Mouse (Mus musculus): ENCODE results near the gene Il4. TPM values are rescaled to one million over a fixed set of nuclear protein-coding genes. Genes with fewer than 3 reads are reported as not detected.

Il4 gene
- polyA plus RNA-seq, 1 experiment from 2014 or later = 2.6 TPM

DNA sequence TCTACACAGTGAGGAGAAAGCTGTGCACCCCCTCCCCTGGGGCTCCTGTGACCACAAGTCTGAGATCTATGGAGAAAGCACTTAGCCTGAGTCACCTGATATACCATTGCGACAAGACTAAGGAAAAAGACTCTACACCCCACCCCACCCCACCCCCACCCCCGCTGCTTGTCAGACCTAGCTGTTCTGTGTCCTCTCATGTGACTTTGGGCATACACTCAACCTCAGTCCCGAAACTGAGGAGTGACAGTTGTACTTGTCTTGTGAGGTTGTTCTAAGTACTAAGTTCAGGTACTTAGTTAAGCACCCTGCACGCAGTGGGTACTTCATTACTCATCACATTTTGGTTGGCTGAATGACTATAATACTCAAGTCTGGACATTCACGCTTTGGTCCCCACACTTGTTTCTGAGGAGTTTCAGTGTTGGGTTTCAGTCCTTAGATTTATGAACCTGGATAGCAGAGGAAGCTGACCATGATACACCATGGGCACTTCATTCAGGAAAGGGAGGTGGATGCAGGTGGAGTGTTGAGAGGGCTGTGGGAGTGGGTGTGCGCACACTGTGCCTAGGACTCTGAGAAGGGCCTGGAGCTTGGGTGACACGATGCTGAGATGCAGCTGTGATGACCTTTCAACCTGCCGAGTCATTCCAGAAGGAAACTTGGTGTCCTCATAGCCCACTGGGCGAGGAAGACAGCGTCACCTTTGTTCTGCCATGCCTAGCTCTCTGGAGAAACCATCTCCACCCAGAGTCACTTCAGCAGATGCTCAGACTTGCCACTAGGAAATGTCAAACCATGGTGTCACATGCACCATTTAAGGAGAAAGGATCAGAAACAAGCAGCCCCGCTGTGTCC is 3.3 kb upstream of the Il4 start:
- no peaks in the 10 kb centered on the region for H3K27me3 ChIP-seq
- no peaks in the 10 kb centered on the region for H3K36me3 ChIP-seq (replicated peaks)
- H3K9me3 ChIP-seq = 0 out of 2 replicates have a peak, but pooled peaks cover 3% of the 10 kb centered on the region
- H3K27ac ChIP-seq = no peak overlapping the region
- no peak overlapping the region for H3K4me2 ChIP-seq
- no peak for ATAC-seq (ENCODE audit: low FRiP score)
- H3K4me3 ChIP-seq (replicated peaks) = no peak overlapping the region
- H3K9ac ChIP-seq = no peak overlapping the region
- WGBS = 92% methylated on average over 11 of the region's 11 CpGs
- no peaks in the 10 kb centered on the region for H3K4me1 ChIP-seq

DNA sequence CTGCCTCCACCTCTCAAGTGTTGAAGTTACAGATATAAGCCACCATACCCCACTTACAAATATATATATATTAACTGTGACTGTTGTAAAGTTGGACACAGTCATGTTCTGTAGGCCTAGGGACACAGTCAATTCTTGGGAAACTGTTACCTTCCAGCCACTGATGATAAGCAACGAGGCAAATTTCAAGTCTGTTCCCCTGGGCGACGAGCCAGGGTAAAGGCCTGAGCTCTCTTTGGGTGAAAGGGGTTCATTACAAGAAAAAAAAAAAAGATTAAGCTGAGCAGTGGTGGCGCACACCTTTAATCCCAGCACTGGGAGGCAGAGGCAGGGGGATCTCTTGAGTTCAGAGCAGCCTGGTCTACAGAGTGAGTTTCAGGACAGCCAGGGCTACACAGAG is 1.6 kb upstream of the Il4 start:
- H3K36me3 ChIP-seq (replicated peaks) = no peaks in the 10 kb centered on the region
- no peak overlapping the region for H3K9ac ChIP-seq
- no peaks in the 10 kb centered on the region for H3K4me1 ChIP-seq
- H3K27ac ChIP-seq = no peak overlapping the region
- 91% methylated on average over 4 of the region's 4 CpGs for WGBS
- H3K4me2 ChIP-seq = no peak overlapping the region
- no peaks in the 10 kb centered on the region for H3K27me3 ChIP-seq
- no peak overlapping the region for H3K4me3 ChIP-seq (replicated peaks)
- ATAC-seq (ENCODE audit: low FRiP score) = no peak
- 0 out of 2 replicates have a peak, but pooled peaks cover 3% of the 10 kb centered on the region for H3K9me3 ChIP-seq

DNA sequence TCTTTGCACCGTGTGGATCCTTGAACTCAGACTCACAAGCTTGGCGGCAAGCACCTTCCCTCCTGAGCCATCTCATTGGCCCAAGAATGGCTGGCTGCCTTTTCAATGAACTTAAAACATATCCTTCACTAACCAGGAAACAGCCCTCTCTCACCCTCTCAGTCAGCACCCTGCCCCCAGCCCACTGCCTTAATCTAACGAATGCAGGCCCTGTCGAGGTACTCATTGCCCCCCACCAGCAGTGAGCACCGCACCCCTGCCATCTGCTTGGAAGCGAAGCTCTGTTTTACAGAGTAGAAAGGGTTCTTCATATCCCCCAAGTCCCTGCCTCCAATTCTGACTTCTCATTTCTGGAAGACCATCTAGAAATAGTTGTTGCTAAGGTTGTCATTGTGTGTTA is 959 bp upstream of the Il4 start:
- WGBS = 67% methylated on average over 6 of the region's 6 CpGs
- no peaks in the 10 kb centered on the region for H3K27me3 ChIP-seq
- ATAC-seq (ENCODE audit: low FRiP score) = no peak
- 0 out of 2 replicates have a peak, but pooled peaks cover 3% of the 10 kb centered on the region for H3K9me3 ChIP-seq
- H3K4me2 ChIP-seq = no peak overlapping the region
- no peaks in the 10 kb centered on the region for H3K36me3 ChIP-seq (replicated peaks)
- H3K9ac ChIP-seq = no peak overlapping the region
- no peak overlapping the region for H3K27ac ChIP-seq
- H3K4me1 ChIP-seq = no peaks in the 10 kb centered on the region
- no peak overlapping the region for H3K4me3 ChIP-seq (replicated peaks)

DNA sequence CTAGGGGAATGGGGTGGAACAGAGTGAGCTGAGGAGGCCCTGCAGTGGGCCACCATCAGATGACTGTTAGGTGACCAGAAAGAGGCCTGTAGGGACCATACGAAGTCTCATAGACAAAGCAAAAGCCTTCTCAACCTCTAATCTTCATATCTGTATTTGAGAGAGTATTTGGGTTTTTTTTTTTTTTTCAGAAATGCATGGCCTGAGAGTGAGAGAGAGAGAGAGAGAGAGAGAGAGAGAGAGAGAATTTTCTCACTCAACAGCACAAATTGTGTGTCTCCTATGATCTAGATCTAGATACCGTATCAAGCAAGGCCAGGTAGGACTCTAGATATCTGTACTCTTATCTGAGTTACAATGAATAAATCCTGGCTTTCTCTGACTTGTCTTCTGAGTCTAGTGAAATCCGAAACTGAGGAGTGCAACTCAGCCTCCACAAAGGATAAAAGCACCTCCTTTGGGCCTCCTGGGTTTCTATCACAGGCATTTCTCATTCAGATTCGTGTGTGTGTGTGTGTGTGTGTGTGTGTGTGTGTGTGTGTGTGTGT is 833 bp downstream of the Il4 start:
- Histone ChIP-seq H3K27ac (no peak overlapping the region), H3K4me1 (no peaks in the 10 kb centered on the region), H3K4me3 (replicated peaks) (no peak overlapping the region), H3K9ac (no peak overlapping the region), H3K36me3 (replicated peaks) (no peaks in the 10 kb centered on the region), H3K27me3 (no peaks in the 10 kb centered on the region), H3K9me3 (no peaks in the 10 kb centered on the region), H3K4me2 (no peak overlapping the region)
- ATAC-seq (ENCODE audit: low FRiP score) = no peak
- WGBS = 61% methylated on average over 4 of the region's 4 CpGs

DNA sequence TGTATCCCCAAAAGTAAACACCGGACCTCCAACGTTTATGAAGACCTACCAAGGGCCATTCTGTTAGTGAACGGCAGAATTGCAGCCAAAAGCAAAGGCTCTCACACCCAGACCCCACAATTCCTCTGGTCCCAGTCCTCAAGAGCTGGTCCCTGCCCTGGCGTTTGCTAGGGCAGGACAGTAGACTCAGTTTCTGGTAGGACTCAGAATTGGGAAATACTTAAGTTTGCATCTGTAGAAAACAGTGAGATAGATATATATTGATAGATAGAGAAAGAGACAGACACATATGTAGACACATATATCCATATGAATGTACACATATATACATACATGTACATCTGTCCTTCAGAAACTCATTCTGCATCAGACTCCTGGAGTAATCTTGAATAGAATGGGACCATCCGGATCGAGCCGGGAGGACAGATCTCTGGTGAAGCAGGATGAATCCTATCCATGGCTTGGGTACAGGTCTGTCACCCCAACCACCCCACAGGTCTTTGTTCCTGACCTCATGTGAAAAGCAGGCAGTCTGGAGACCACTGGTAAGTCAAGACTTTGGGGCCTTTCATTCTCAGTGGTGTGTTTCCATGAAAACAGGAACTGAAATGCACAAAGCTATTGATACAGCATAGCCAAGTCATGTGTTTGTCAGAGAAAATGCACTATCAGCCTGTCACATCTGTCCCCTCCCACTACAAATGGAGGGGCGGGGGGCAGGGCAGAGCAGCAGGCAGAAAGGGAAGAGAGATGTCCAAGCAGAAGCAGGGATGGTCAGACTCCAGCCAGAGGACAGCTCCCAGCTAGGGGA is 1.5 kb downstream of the Il4 start:
- H3K27me3 ChIP-seq = no peaks in the 10 kb centered on the region
- WGBS = 86% methylated on average over 8 of the region's 8 CpGs
- no peaks in the 10 kb centered on the region for H3K9me3 ChIP-seq
- H3K9ac ChIP-seq = no peak overlapping the region
- no peaks in the 10 kb centered on the region for H3K4me1 ChIP-seq
- no peak overlapping the region for H3K4me2 ChIP-seq
- no peaks in the 10 kb centered on the region for H3K36me3 ChIP-seq (replicated peaks)
- ATAC-seq (ENCODE audit: low FRiP score) = no peak
- H3K27ac ChIP-seq = no peak overlapping the region
- no peak overlapping the region for H3K4me3 ChIP-seq (replicated peaks)

DNA sequence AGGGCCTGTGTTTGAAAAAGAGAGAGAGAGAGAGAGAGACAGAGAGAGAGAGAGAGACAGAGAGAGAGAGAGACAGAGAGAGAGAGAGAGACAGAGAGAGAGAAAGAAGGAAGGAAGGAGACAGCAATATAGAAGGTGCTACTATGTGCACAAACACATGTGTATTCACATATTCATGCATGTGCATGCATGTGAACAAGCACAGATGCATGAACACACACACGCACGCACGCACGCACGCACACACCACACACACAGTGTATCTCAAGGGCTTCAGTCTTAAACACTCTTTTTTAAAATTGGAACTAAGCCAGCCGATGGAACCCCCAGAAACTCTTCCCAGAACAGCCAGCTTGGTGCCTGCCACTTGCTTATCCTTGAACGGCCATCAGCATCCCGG is 2.9 kb downstream of the Il4 start:
- Histone ChIP-seq H3K4me2 (no peak overlapping the region), H3K27ac (no peak overlapping the region), H3K9ac (no peak overlapping the region), H3K9me3 (no peaks in the 10 kb centered on the region), H3K27me3 (no peaks in the 10 kb centered on the region), H3K4me3 (replicated peaks) (no peak overlapping the region), H3K36me3 (replicated peaks) (no peaks in the 10 kb centered on the region), H3K4me1 (no peaks in the 10 kb centered on the region)
- WGBS = 95% methylated on average over 8 of the region's 8 CpGs
- ATAC-seq (ENCODE audit: low FRiP score) = no peak

DNA sequence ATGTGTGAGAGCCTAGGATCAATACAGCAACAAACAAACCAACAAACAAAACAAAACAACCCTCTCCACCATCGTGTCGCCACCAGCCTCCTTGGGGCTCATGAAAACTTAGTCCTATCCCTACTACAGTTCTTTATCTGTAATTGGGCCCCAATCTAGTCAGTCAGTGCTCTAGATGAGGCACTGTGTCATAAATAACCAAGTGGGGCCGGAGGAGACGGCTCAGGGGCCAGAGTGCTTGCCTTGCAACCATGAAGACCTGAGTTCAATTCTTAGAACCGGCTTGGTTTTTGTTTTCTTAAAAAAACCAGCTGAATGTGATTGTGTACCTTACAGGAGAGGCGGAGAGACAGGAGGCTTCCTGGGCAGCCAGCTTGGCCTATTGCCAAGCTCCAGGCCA is 3.3 kb downstream of the Il4 start:
- Histone ChIP-seq H3K4me3 (replicated peaks) (no peak overlapping the region), H3K36me3 (replicated peaks) (no peaks in the 10 kb centered on the region), H3K27me3 (no peaks in the 10 kb centered on the region), H3K9me3 (no peaks in the 10 kb centered on the region), H3K9ac (no peak overlapping the region), H3K27ac (no peak overlapping the region), H3K4me2 (no peak overlapping the region), H3K4me1 (no peaks in the 10 kb centered on the region)
- 67% methylated on average over 6 of the region's 6 CpGs for WGBS
- no peak for ATAC-seq (ENCODE audit: low FRiP score)

DNA sequence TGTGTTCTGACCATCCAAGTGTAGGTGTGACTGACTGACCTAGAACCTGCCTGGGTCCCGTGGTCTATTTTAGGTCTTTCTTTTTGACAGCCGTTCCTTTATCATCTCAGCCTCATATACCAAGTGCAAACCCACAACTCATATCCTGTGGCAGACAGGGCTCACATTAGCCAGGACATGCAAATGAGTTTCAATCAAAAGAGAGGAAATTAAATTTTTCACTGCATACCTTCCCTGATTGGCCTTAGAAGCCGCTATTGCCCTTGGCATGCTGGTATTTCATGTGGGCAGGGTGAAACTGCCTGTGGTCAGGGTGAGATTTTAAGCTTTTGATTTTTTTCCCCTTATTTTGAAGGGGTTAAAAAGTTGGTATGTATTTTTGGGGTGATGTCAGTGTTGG is 8.8 kb downstream of the Il4 start:
- WGBS = 89% methylated on average over 3 of the region's 3 CpGs

DNA sequence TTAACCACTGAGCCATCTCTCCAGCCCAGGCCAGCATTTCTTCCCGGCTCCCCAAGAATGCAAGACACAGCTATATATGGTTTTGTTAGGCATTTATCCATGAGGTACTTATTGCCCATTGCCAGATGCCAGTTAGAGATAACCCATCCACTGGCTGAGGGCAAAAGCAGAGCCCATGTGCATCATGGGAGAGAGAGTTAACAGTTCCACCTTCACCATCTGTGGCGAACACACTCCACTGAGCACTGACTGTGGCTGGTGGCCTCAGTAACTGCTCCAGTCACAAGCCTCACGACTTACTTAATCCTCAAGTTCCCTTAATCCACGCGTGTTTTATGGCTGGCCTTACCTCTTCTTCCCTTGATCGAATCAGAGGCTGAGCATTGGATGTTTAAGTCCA is 9.2 kb downstream of the Il4 start:
- Histone ChIP-seq H3K9ac (no peak overlapping the region), H3K4me2 (no peak overlapping the region), H3K36me3 (replicated peaks) (0 out of 2 replicates have a peak, but pooled peaks cover 1% of the 10 kb centered on the region), H3K4me3 (replicated peaks) (no peak overlapping the region), H3K27ac (no peak overlapping the region), H3K4me1 (peaks cover 8% of the 10 kb centered on the region), H3K9me3 (no peaks in the 10 kb centered on the region), H3K27me3 (no peaks in the 10 kb centered on the region)
- no peak for ATAC-seq (ENCODE audit: low FRiP score)
- WGBS = 80% methylated on average over 6 of the region's 6 CpGs

More for the DNA sequence above, 8.8 kb downstream of the Il4 start:
- Histone ChIP-seq H3K4me1 (peaks cover 8% of the 10 kb centered on the region), H3K36me3 (replicated peaks) (no peaks in the 10 kb centered on the region), H3K4me2 (no peak overlapping the region), H3K27ac (no peak overlapping the region), H3K4me3 (replicated peaks) (no peak overlapping the region), H3K9ac (no peak overlapping the region), H3K9me3 (no peaks in the 10 kb centered on the region), H3K27me3 (no peaks in the 10 kb centered on the region)
- no peak for ATAC-seq (ENCODE audit: low FRiP score)

DNA sequence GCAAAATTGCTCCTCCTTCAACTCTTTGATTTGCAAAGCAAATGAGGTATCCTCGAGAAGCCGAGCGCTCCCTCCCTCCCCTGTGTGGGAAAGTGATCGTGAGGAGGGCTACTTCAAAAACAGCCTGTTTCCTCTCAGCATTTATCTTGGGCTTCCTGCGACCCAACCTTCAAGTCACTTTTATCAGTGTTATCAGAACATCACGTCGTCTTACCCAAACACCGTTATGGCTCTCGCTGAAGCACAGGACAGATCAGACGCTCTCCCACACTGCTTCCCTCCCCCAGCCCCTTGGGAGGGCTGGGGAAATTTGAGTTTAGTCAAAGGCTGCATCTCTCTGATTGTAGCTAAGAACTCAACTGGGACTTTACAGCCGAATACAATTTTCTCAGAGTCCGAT is 12.9 kb downstream of the Il4 start:
- Histone ChIP-seq H3K9ac (no peak overlapping the region), H3K4me2 (peak overlapping the region; percentile 21; the same call in 1 of the 2 replicates), H3K4me3 (replicated peaks) (no peak overlapping the region), H3K36me3 (replicated peaks) (peaks cover 18% of the 10 kb centered on the region), H3K27me3 (no peaks in the 10 kb centered on the region), H3K4me1 (peaks cover 8% of the 10 kb centered on the region), H3K9me3 (no peaks in the 10 kb centered on the region), H3K27ac (no peak overlapping the region)
- 9% methylated on average over 12 of the region's 12 CpGs for WGBS
- ATAC-seq (ENCODE audit: low FRiP score) = no peak

DNA sequence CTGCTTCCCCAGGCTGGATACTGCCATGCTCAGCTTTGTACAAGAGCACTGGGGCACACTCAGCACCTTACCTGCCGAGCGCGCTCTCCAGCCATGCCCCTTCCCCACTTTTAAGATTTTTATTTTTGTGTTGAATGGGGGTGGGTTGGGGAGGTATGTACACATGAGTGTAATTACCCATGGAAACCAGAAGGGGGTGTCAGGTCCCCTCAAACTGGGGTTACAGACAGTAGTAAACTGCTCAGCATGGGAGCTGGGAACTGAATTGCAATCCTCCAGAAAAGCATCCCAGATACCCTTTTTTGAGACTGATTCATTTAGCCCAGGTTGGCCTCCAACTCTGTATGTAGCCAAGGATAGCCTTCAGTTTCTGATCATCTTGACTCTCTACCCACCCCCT is 13.5 kb downstream of the Il4 start:
- no peaks in the 10 kb centered on the region for H3K27me3 ChIP-seq
- no peak overlapping the region for H3K9ac ChIP-seq
- ATAC-seq (ENCODE audit: low FRiP score) = no peak
- H3K9me3 ChIP-seq = no peaks in the 10 kb centered on the region
- peaks cover 21% of the 10 kb centered on the region for H3K36me3 ChIP-seq (replicated peaks)
- no peak overlapping the region for H3K4me2 ChIP-seq
- H3K4me1 ChIP-seq = peaks cover 8% of the 10 kb centered on the region
- H3K4me3 ChIP-seq (replicated peaks) = no peak overlapping the region
- no peak overlapping the region for H3K27ac ChIP-seq
- WGBS = 91% methylated on average over 3 of the region's 3 CpGs

DNA sequence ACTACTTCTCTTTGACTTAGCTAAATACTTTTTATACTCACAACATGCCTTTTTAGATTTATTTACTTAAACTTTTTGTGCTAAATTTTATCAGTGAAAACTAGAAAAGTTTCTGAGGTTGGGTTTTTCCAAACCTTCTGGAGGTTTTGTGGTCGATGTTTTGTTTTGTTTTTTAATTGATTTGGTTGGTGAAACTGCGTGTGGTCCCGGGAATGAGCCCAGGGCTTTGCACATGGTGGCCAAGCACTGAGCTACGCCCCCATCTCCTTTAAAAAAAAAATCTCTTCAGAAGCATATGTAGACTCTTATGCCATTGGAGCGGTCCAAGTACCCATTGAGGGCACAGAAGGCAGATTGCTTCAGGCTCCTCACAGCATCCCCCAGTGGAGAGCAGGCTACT is 27.4 kb downstream of the Il4 start:
- H3K36me3 ChIP-seq (replicated peaks) = peaks cover 75% of the 10 kb centered on the region
- H3K4me3 ChIP-seq (replicated peaks) = no peak overlapping the region
- H3K27ac ChIP-seq = no peak overlapping the region
- H3K4me1 ChIP-seq = no peaks in the 10 kb centered on the region
- no peaks in the 10 kb centered on the region for H3K27me3 ChIP-seq
- H3K9ac ChIP-seq = no peak overlapping the region
- H3K9me3 ChIP-seq = no peaks in the 10 kb centered on the region
- no peak overlapping the region for H3K4me2 ChIP-seq
- no peak for ATAC-seq (ENCODE audit: low FRiP score)
- 90% methylated on average over 5 of the region's 5 CpGs for WGBS

Data from forebrain, embryonic 12.5 days (tissue).